Mouse (Mus musculus) left cerebral cortex, postnatal 25 days (tissue): Measurements from ENCODE around the gene Mtcl1. TPM values are rescaled to one million over a fixed set of nuclear protein-coding genes. Genes with fewer than 3 reads are reported as not detected.
A peak's percentile ranks its signal among the peaks of the same experiment; 100 is the strongest.

Experiments
- DNase-seq, 2 experiments: peaks; one replicate each; pipeline ENCODE4 v3.0.0; 2022; ENCODE audit warnings: low spot score in 2 of 2, mixed read lengths in 1 of 2
- intact Hi-C: fragments of 180-260 bp; cut with DNase I; formaldehyde crosslinking; loops from one replicate; pipeline ENCODE4 v1.15.1; 2025
- total RNA-seq, 2 experiments: library from RNA; stranded (reverse); gene quantifications; 2 replicates each; pipeline ENCODE4 v1.2.3; 2021

Mtcl1 gene
- 10 to 100 TPM; 89.4 to 96.4 TPM for total RNA-seq

- intact Hi-C loops, result loop anchor here (1.0 to 5.0 kb wide), 3 partner anchors 41 to 216 kb away; no protein-coding TSS in a partner anchor
- peak; percentile 87 to 92 for DNase-seq
Observed at GRCm38 (mm10) chr17:66449460-66450341, at the start of gene Mtcl1. Mtcl1 (minus strand) TSS chr17:66449750.

- intact Hi-C loops, result loop anchor here (10.0 kb wide), 1 partner anchor 374 kb away; the partner anchor contains the start of gene Ddx11
- no peak for DNase-seq
Observed at GRCm38 (mm10) chr17:66498598-66498997, 49.0 kb upstream of the Mtcl1 start.

- intact Hi-C loops, result loop anchor here (10.0 kb wide), 1 partner anchor 372 kb away; the partner anchor contains the start of gene Ddx11
- DNase-seq, result no peak
Observed at GRCm38 (mm10) chr17:66496589-66496988, 47.0 kb upstream of the Mtcl1 start.

- intact Hi-C loops, result loop anchor here (1.0 to 10.0 kb wide), 3 partner anchors 40 to 365 kb away; partner anchors contain the start of gene Ddx11
- peak; percentile 62 to 89 for DNase-seq
Observed at GRCm38 (mm10) chr17:66490022-66490601, 40.6 kb upstream of the Mtcl1 start.

- DNase-seq, result no peak
- intact Hi-C loops, result loop anchor here (10.0 kb wide), 1 partner anchor 332 kb away; no protein-coding TSS in a partner anchor
Observed at GRCm38 (mm10) chr17:66486576-66486975, 37.0 kb upstream of the Mtcl1 start.

- DNase-seq, result peak; percentile 69 to 84
- intact Hi-C loops, result loop anchor here (1.0 to 10.0 kb wide), 2 partner anchors 252 to 331 kb away; no protein-coding TSS in a partner anchor
Observed at GRCm38 (mm10) chr17:66485742-66486141, 36.2 kb upstream of the Mtcl1 start.

- no peak for DNase-seq
- intact Hi-C loops, result loop anchor here (1.0 to 10.0 kb wide), 2 partner anchors 252 to 330 kb away; no protein-coding TSS in a partner anchor
Observed at GRCm38 (mm10) chr17:66484965-66485364, 35.4 kb upstream of the Mtcl1 start.

GRCm38 (mm10) chr17:66483651-66484454 lies 34.3 kb upstream of the Mtcl1 start:
- intact Hi-C loops, result loop anchor here (10.0 kb wide), 1 partner anchor 329 kb away; no protein-coding TSS in a partner anchor
- DNase-seq, result no peak

GRCm38 (mm10) chr17:66481295-66481694 lies 31.7 kb upstream of the Mtcl1 start:
- intact Hi-C loops, result loop anchor here (10.0 kb wide), 1 partner anchor 326 kb away; no protein-coding TSS in a partner anchor
- DNase-seq, result no peak

GRCm38 (mm10) chr17:66480491-66481278 lies 31.1 kb upstream of the Mtcl1 start:
- DNase-seq, result no peak
- intact Hi-C loops, result loop anchor here (10.0 kb wide), 1 partner anchor 326 kb away; no protein-coding TSS in a partner anchor

- intact Hi-C loops, result loop anchor here (10.0 kb wide), 1 partner anchor 325 kb away; no protein-coding TSS in a partner anchor
- DNase-seq, result no peak
Observed at GRCm38 (mm10) chr17:66479813-66480490, 30.4 kb upstream of the Mtcl1 start.

GRCm38 (mm10) chr17:66479311-66479710 lies 29.8 kb upstream of the Mtcl1 start:
- peak; percentile 64 to 81 for DNase-seq
- intact Hi-C loops, result no loop called here

GRCm38 (mm10) chr17:66473205-66473604 lies 23.7 kb upstream of the Mtcl1 start:
- intact Hi-C loops, result no loop called here
- no peak for DNase-seq

- DNase-seq, result no peak
- intact Hi-C loops, result no loop called here
Observed at GRCm38 (mm10) chr17:66471775-66472174, 22.2 kb upstream of the Mtcl1 start.

- DNase-seq, result no peak
- intact Hi-C loops, result no loop called here
Observed at GRCm38 (mm10) chr17:66471252-66471651, 21.7 kb upstream of the Mtcl1 start.

- peak in 1 of 2 experiments; percentile 65 for DNase-seq
- intact Hi-C loops, result no loop called here
Observed at GRCm38 (mm10) chr17:66470020-66470419, 20.5 kb upstream of the Mtcl1 start.

- no peak for DNase-seq
- intact Hi-C loops, result no loop called here
Observed at GRCm38 (mm10) chr17:66457278-66457677, 7.7 kb upstream of the Mtcl1 start.

- intact Hi-C loops, result no loop called here
- DNase-seq, result peak; percentile 91 to 94
Observed at GRCm38 (mm10) chr17:66451143-66451542, 1.6 kb upstream of the Mtcl1 start.
